Mouse (Mus musculus) heart, embryonic 14.5 days (tissue): ENCODE results near the gene Sh2b2. TPM values are rescaled to one million over a fixed set of nuclear protein-coding genes. Genes with fewer than 3 reads are reported as not detected.

Experiments
- ATAC-seq: fragments of 200-750 bp; cut with Nextera tagmentation; 2 replicates; pipeline ENCODE4 v1.8.0; 2017; ENCODE audit warnings: low read depth, moderate TSS enrichment; ENCODE audit not compliant: insufficient number of reproducible peaks, insufficient read depth, low FRiP score
- H3K27ac ChIP-seq, 2 experiments: fragments of 200-500 bp in 1 of 2; fragments of 300-500 bp in 1 of 2; sonication (generic) in 1 of 2; replicated peaks in 1 of 2; 2 replicates each; pipeline ENCODE4 v1.5.1; 2012 to 2014; ENCODE audit warnings: low read depth in 2 of 2, low read length in 2 of 2, control low read depth in 1 of 2, mild to moderate bottlenecking in 1 of 2, mixed read lengths in 1 of 2; ENCODE audit not compliant: control insufficient read depth in 1 of 2, insufficient read depth in 1 of 2
- H3K27me3 ChIP-seq: fragments of 300-500 bp; sonication (generic); 2 replicates; pipeline ENCODE4 v1.6.1; 2014; ENCODE audit warnings: mild to moderate bottlenecking, low read length, control low read depth; ENCODE audit not compliant: control insufficient read depth, insufficient read depth
- H3K36me3 ChIP-seq: fragments of 300-500 bp; sonication (generic); 2 replicates; pipeline ENCODE4 v1.6.1; 2014; ENCODE audit warnings: mild to moderate bottlenecking, control low read depth, low read length, mixed read lengths; ENCODE audit not compliant: control insufficient read depth, insufficient read depth
- H3K4me1 ChIP-seq, 2 experiments: fragments of 200-500 bp in 1 of 2; fragments of 300-500 bp in 1 of 2; sonication (generic) in 1 of 2; 2 replicates each; pipeline ENCODE4 v1.6.1; 2012 to 2014; ENCODE audit warnings: low read length in 2 of 2, control low read depth in 1 of 2, mixed read lengths in 1 of 2; ENCODE audit not compliant: control insufficient read depth in 2 of 2, insufficient read depth in 2 of 2
- H3K4me2 ChIP-seq: fragments of 300-500 bp; sonication (generic); 2 replicates; pipeline ENCODE4 v1.6.1; 2014; ENCODE audit warnings: mild to moderate bottlenecking, low read length
- H3K4me3 ChIP-seq, 2 experiments: fragments of 200-500 bp in 1 of 2; fragments of 300-500 bp in 1 of 2; sonication (generic) in 1 of 2; 2 replicates each; pipeline ENCODE4 v1.5.1; 2012 to 2014; ENCODE audit warnings: low read length in 2 of 2, mild to moderate bottlenecking in 2 of 2, control low read depth in 1 of 2, low read depth in 1 of 2, moderate library complexity in 1 of 2; ENCODE audit not compliant: control insufficient read depth in 1 of 2, insufficient read depth in 1 of 2
- H3K9ac ChIP-seq: fragments of 300-500 bp; sonication (generic); 2 replicates; pipeline ENCODE4 v1.6.1; 2014; ENCODE audit warnings: mild to moderate bottlenecking, low read length
- H3K9me3 ChIP-seq: fragments of 300-500 bp; sonication (generic); 2 replicates; pipeline ENCODE4 v1.6.1; 2016; ENCODE audit warnings: low read length, control low read depth; ENCODE audit not compliant: control insufficient read depth
- WGBS: fragments of 180-500 bp; shearing (Covaris S2); extraction: QIAGEN DNeasy Blood & Tissue Kit; methylation state at CpG from one replicate; pipeline ENCODE4 v1.1.7; 2014; 5-methylcytosine and 5-hydroxymethylcytosine counted together
- polyA plus RNA-seq: library from polyadenylated mRNA; unstranded; fragments of >200 nt; fragmentation: Nextera tagmentation; extraction: Ambion mirVana; gene quantifications from 2 replicates; pipeline ENCODE4 v1.2.1, GENCODE M21; 2014

The Sh2b2 gene
- polyA plus RNA-seq, 1 experiment from 2014 or later = 0.95 TPM

DNA sequence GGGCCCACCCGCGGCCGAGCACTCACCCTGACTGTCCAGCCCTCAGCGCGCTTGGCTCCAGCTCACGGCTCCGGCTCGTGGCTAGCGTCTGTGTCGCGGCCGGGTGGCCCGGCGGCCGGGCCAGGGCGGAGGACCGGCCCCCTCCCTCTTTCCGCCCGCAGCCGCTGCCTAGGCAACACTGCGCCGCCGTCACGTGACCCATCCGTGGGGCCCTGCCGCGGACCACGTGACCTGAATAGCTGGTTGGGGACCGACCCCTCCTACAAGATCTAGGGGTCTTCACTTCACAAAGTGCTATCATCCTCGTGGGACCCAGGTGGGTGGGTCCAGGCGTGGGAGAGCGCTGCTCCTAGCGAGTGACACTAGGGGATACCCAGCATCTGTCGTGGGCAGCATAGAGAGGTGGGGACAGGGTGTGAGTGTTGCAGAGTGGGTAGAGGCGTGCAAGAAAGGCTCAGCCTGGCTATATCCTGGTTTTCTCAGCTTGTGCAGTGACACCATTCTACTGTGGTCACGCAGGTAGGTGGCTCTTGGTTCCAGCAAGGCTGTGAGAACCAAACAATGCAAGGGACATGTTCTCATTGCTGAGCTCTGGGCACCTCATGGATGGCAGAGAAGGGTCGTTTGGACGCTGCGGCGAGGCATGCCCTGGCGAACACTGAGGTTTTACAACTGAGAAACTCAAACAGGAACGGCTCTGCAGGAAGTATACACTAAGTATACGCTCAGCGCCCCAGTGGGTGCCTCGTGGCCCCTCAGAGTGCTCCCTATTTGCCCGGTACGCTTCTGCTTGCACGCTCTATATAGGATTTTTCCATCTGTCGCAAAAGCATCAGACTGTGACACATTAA, 75.6 kb downstream of the Sh2b2 start, which contains the start of gene Orai2:
Gene Orai2 (minus strand): TSS at position 202 of the 851 bp plus-strand sequence.
- Histone ChIP-seq H3K4me1 (peaks cover 5 to 6% of the 10 kb centered on the region in 2 experiments; a peak in 2 of 4 replicates), H3K36me3 (no peaks in the 10 kb centered on the region), H3K9me3 (0 out of 2 replicates have a peak, but pooled peaks cover 3% of the 10 kb centered on the region), H3K27me3 (no peaks in the 10 kb centered on the region), H3K27ac (peak within 1 kb of the TSS; percentile 10 to 37; a peak in 2 of 4 replicates), H3K9ac (peak within 1 kb of the TSS; percentile 70), H3K4me2 (peak within 1 kb of the TSS; percentile 87), H3K4me3 (peak within 1 kb of the TSS; percentile 46)
- peak; percentile 72 for ATAC-seq
- 5% methylated on average over 49 of the region's 49 CpGs for WGBS

DNA sequence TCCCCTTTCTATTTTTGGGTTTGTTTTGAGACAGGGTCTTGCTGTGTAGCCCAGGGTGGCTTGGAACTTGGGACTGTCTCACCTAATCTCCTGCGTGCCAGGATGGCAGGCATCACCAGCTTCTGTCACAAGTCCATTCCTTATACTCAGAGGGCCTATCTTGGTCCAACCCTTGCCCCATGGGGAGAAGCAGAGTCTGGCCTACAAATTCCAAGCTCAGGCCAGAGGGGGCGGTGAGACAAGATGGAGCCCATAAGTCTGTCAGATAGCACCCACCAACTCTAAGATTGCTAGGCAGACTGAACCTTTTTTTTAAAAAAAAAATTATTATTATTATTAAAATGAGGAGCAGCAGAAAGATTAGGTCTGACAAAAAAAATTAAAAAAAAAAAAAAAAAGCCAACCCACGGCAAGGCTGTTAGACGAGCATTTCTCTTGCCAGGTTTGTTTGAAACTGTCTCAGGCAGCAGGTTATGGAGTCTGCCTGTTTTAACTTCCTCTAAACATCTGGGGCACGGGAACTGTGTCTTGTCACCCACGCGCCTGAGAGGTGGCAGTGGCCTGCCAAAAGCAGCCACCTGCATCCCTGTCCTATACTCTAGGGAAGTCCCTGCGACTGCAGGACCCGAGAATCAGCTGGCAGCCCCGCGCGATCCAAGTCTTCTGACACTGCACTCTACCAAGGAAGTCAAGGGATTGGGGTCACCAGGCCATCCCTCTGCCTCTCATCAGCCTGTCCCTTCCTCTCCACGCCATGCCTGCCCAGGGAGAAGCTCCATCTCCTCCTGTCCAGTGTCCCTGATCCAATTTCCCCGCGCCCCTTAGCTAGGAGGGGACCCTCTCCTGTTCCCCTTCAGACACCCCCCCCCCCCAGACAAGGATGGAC, 76.5 kb downstream of the Sh2b2 start:
- whole genome bisulfite sequencing = 13% methylated on average over 15 of the region's 15 CpGs
- Histone ChIP-seq H3K4me3 (peak overlapping the region; percentile 46), H3K27ac (peak overlapping the region in 1 of 2 experiments; percentile 9; a peak in 1 of 4 replicates), H3K9ac (peak overlapping the region; percentile 70), H3K9me3 (0 out of 2 replicates have a peak, but pooled peaks cover 3% of the 10 kb centered on the region), H3K27me3 (no peaks in the 10 kb centered on the region), H3K36me3 (no peaks in the 10 kb centered on the region), H3K4me1 (peaks cover 5 to 6% of the 10 kb centered on the region in 2 experiments; a peak in 2 of 4 replicates), H3K4me2 (peak overlapping the region; percentile 87)
- peak; percentile 40 for ATAC-seq

Other genes with a start within 250 kb of the Sh2b2 start
- 22.5 and 35.4 TPM in 2 replicates for gene Upk3b, start 208.1 kb downstream of the Sh2b2 start, polyA plus RNA-seq
- 0.46 TPM in 1 of 2 replicates, not detected in the other for gene Upk3bl, start 192.1 kb downstream of the Sh2b2 start, polyA plus RNA-seq
- 1.3 and 1.8 TPM in 2 replicates for gene Rasa4, start 162.6 kb downstream of the Sh2b2 start, polyA plus RNA-seq
- gene Polr2j, start 129.9 kb downstream of the Sh2b2 start, polyA plus RNA-seq = 166 and 178 TPM in 2 replicates
- 13.8 and 16.9 TPM in 2 replicates for gene Lrwd1, start 110.5 kb downstream of the Sh2b2 start, polyA plus RNA-seq
- 9.5 and 9.9 TPM in 2 replicates for gene Alkbh4, start 110.4 kb downstream of the Sh2b2 start, polyA plus RNA-seq
- gene Orai2, start 75.8 kb downstream of the Sh2b2 start, polyA plus RNA-seq = 1.3 TPM in 2 replicates
- gene Prkrip1, start 47.6 kb downstream of the Sh2b2 start, polyA plus RNA-seq = 33.8 and 35.6 TPM in 2 replicates